Mouse (Mus musculus): ENCODE measurements around the gene Nfkbie. TPM values are rescaled to one million over a fixed set of nuclear protein-coding genes. Genes with fewer than 3 reads are reported as not detected.

Gene Nfkbie
- polyA plus RNA-seq, 1 experiment from 2014 or later: 4.9 TPM

GRCm38 (mm10) chr17:45551816-45552451 lies 3.6 kb upstream of the Nfkbie start:
- no peak overlapping the region for H3K4me3 ChIP-seq (replicated peaks; ENCODE audit: low read depth, low read length)
- no peak overlapping the region for H3K9ac ChIP-seq (replicated peaks; ENCODE audit: low read length)
- WGBS: 4% methylated on average over 8 of the region's 8 CpGs
- H3K9me3 ChIP-seq (ENCODE audit: control insufficient read depth, low read length): no peaks in the 10 kb centered on the region
- H3K4me1 ChIP-seq (ENCODE audit: control insufficient read depth, insufficient read depth, low read length): peaks cover 34% of the 10 kb centered on the region
- H3K4me2 ChIP-seq (ENCODE audit: low read length): no peak overlapping the region
- ATAC-seq (ENCODE audit: low FRiP score, low TSS enrichment): 0 out of 2 replicates have a peak, but pooled peaks have one; percentile 21
- peaks cover 1% of the 10 kb centered on the region for H3K36me3 ChIP-seq (ENCODE audit: control insufficient read depth, insufficient read depth, low read length)
- DNase-seq: peak; percentile 87
- peaks cover 9% of the 10 kb centered on the region; the same call in 1 of the 2 replicates for H3K27me3 ChIP-seq (ENCODE audit: control insufficient read depth, insufficient read depth, low read length)
- H3K27ac ChIP-seq (replicated peaks; ENCODE audit: low read depth, low read length): no peak overlapping the region

- Histone ChIP-seq H3K9ac (replicated peaks; ENCODE audit: low read length) (no peak overlapping the region), H3K27ac (replicated peaks; ENCODE audit: low read depth, low read length) (no peak overlapping the region), H3K4me3 (replicated peaks; ENCODE audit: low read depth, low read length) (no peak overlapping the region), H3K4me2 (ENCODE audit: low read length) (no peak overlapping the region), H3K9me3 (ENCODE audit: control insufficient read depth, low read length) (no peaks in the 10 kb centered on the region), H3K4me1 (ENCODE audit: control insufficient read depth, insufficient read depth, low read length) (peaks cover 27% of the 10 kb centered on the region), H3K27me3 (ENCODE audit: control insufficient read depth, insufficient read depth, low read length) (no peaks in the 10 kb centered on the region), H3K36me3 (ENCODE audit: control insufficient read depth, insufficient read depth, low read length) (no peaks in the 10 kb centered on the region)
- no peak for DNase-seq
- ATAC-seq (ENCODE audit: low FRiP score, low TSS enrichment): no peak
- 86% methylated on average over 3 of the region's 3 CpGs for WGBS
Measured at GRCm38 (mm10) chr17:45553065-45553464, 2.4 kb upstream of the Nfkbie start.

- 52% methylated on average over 1 of the region's 1 CpGs for WGBS
- Histone ChIP-seq H3K36me3 (ENCODE audit: control insufficient read depth, insufficient read depth, low read length) (no peaks in the 10 kb centered on the region), H3K9ac (replicated peaks; ENCODE audit: low read length) (no peak overlapping the region), H3K27ac (replicated peaks; ENCODE audit: low read depth, low read length) (no peak overlapping the region), H3K4me1 (ENCODE audit: control insufficient read depth, insufficient read depth, low read length) (peaks cover 23% of the 10 kb centered on the region), H3K9me3 (ENCODE audit: control insufficient read depth, low read length) (no peaks in the 10 kb centered on the region), H3K4me3 (replicated peaks; ENCODE audit: low read depth, low read length) (no peak overlapping the region), H3K27me3 (ENCODE audit: control insufficient read depth, insufficient read depth, low read length) (no peaks in the 10 kb centered on the region), H3K4me2 (ENCODE audit: low read length) (no peak overlapping the region)
- ATAC-seq (ENCODE audit: low FRiP score, low TSS enrichment) (no peak), DNase-seq (no peak)
Measured at GRCm38 (mm10) chr17:45554420-45554819, 1.1 kb upstream of the Nfkbie start.

- no peaks in the 10 kb centered on the region for H3K27me3 ChIP-seq (ENCODE audit: control insufficient read depth, insufficient read depth, low read length)
- peak overlapping the region; percentile 66 for H3K9ac ChIP-seq (replicated peaks; ENCODE audit: low read length)
- no peak for ATAC-seq (ENCODE audit: low FRiP score, low TSS enrichment)
- H3K27ac ChIP-seq (replicated peaks; ENCODE audit: low read depth, low read length): no peak overlapping the region
- no peaks in the 10 kb centered on the region for H3K36me3 ChIP-seq (ENCODE audit: control insufficient read depth, insufficient read depth, low read length)
- peak overlapping the region; percentile 59 for H3K4me3 ChIP-seq (replicated peaks; ENCODE audit: low read depth, low read length)
- H3K4me2 ChIP-seq (ENCODE audit: low read length): peak overlapping the region; percentile 96
- H3K9me3 ChIP-seq (ENCODE audit: control insufficient read depth, low read length): no peaks in the 10 kb centered on the region
- DNase-seq: no peak
- H3K4me1 ChIP-seq (ENCODE audit: control insufficient read depth, insufficient read depth, low read length): peaks cover 14% of the 10 kb centered on the region; the same call in 1 of the 2 replicates
- WGBS: 1% methylated on average over 14 of the region's 14 CpGs
Measured at GRCm38 (mm10) chr17:45556107-45556489, 595 bp downstream of the Nfkbie start.

- H3K9me3 ChIP-seq (ENCODE audit: control insufficient read depth, low read length): no peaks in the 10 kb centered on the region
- no peak for DNase-seq
- H3K4me1 ChIP-seq (ENCODE audit: control insufficient read depth, insufficient read depth, low read length): peaks cover 14% of the 10 kb centered on the region; the same call in 1 of the 2 replicates
- no peak for ATAC-seq (ENCODE audit: low FRiP score, low TSS enrichment)
- H3K9ac ChIP-seq (replicated peaks; ENCODE audit: low read length): no peak overlapping the region
- peak overlapping the region; percentile 59; the same call in 1 of the 2 replicates for H3K4me3 ChIP-seq (replicated peaks; ENCODE audit: low read depth, low read length)
- H3K4me2 ChIP-seq (ENCODE audit: low read length): peak overlapping the region; percentile 96
- 74% methylated on average over 3 of the region's 3 CpGs for WGBS
- H3K27ac ChIP-seq (replicated peaks; ENCODE audit: low read depth, low read length): no peak overlapping the region
- H3K27me3 ChIP-seq (ENCODE audit: control insufficient read depth, insufficient read depth, low read length): no peaks in the 10 kb centered on the region
- no peaks in the 10 kb centered on the region for H3K36me3 ChIP-seq (ENCODE audit: control insufficient read depth, insufficient read depth, low read length)
Measured at GRCm38 (mm10) chr17:45556514-45557245, 1.2 kb downstream of the Nfkbie start.

- ATAC-seq (ENCODE audit: low FRiP score, low TSS enrichment): no peak
- H3K4me3 ChIP-seq (replicated peaks; ENCODE audit: low read depth, low read length): no peak overlapping the region
- no peak overlapping the region for H3K4me2 ChIP-seq (ENCODE audit: low read length)
- no peak for DNase-seq
- no peaks in the 10 kb centered on the region for H3K36me3 ChIP-seq (ENCODE audit: control insufficient read depth, insufficient read depth, low read length)
- no peaks in the 10 kb centered on the region for H3K27me3 ChIP-seq (ENCODE audit: control insufficient read depth, insufficient read depth, low read length)
- H3K27ac ChIP-seq (replicated peaks; ENCODE audit: low read depth, low read length): no peak overlapping the region
- H3K9ac ChIP-seq (replicated peaks; ENCODE audit: low read length): no peak overlapping the region
- H3K4me1 ChIP-seq (ENCODE audit: control insufficient read depth, insufficient read depth, low read length): peaks cover 10% of the 10 kb centered on the region; the same call in 1 of the 2 replicates
- no peaks in the 10 kb centered on the region for H3K9me3 ChIP-seq (ENCODE audit: control insufficient read depth, low read length)
- 69% methylated on average over 7 of the region's 7 CpGs for WGBS
Measured at GRCm38 (mm10) chr17:45557246-45557824, 1.8 kb downstream of the Nfkbie start.

- Histone ChIP-seq H3K4me3 (replicated peaks; ENCODE audit: low read depth, low read length) (no peak overlapping the region), H3K9ac (replicated peaks; ENCODE audit: low read length) (no peak overlapping the region), H3K27ac (replicated peaks; ENCODE audit: low read depth, low read length) (no peak overlapping the region), H3K4me2 (ENCODE audit: low read length) (no peak overlapping the region), H3K9me3 (ENCODE audit: control insufficient read depth, low read length) (no peaks in the 10 kb centered on the region), H3K27me3 (ENCODE audit: control insufficient read depth, insufficient read depth, low read length) (no peaks in the 10 kb centered on the region), H3K36me3 (ENCODE audit: control insufficient read depth, insufficient read depth, low read length) (no peaks in the 10 kb centered on the region), H3K4me1 (ENCODE audit: control insufficient read depth, insufficient read depth, low read length) (peaks cover 10% of the 10 kb centered on the region; the same call in 1 of the 2 replicates)
- DNase-seq (no peak), ATAC-seq (ENCODE audit: low FRiP score, low TSS enrichment) (no peak)
- WGBS: 77% methylated on average over 16 of the region's 16 CpGs
Measured at GRCm38 (mm10) chr17:45557998-45558862, 2.7 kb downstream of the Nfkbie start.

- H3K9ac ChIP-seq (replicated peaks; ENCODE audit: low read length): no peak overlapping the region
- H3K36me3 ChIP-seq (ENCODE audit: control insufficient read depth, insufficient read depth, low read length): no peaks in the 10 kb centered on the region
- H3K27ac ChIP-seq (replicated peaks; ENCODE audit: low read depth, low read length): no peak overlapping the region
- 84% methylated on average over 15 of the region's 15 CpGs for WGBS
- no peaks in the 10 kb centered on the region for H3K9me3 ChIP-seq (ENCODE audit: control insufficient read depth, low read length)
- no peak for ATAC-seq (ENCODE audit: low FRiP score, low TSS enrichment)
- DNase-seq: no peak
- no peak overlapping the region for H3K4me3 ChIP-seq (replicated peaks; ENCODE audit: low read depth, low read length)
- H3K4me2 ChIP-seq (ENCODE audit: low read length): no peak overlapping the region
- H3K4me1 ChIP-seq (ENCODE audit: control insufficient read depth, insufficient read depth, low read length): peaks cover 16% of the 10 kb centered on the region
- no peaks in the 10 kb centered on the region for H3K27me3 ChIP-seq (ENCODE audit: control insufficient read depth, insufficient read depth, low read length)
Measured at GRCm38 (mm10) chr17:45559732-45560525, 4.4 kb downstream of the Nfkbie start.
